Mouse (Mus musculus): Measurements from ENCODE around the gene Mapt. TPM values are rescaled to one million over a fixed set of nuclear protein-coding genes. Genes with fewer than 3 reads are reported as not detected.
A peak's percentile ranks its signal among the peaks of the same experiment; 100 is the strongest.
"Not testable (repeated sequence)": the region's sequence is repeated elsewhere in the genome, so short reads cannot be mapped to it uniquely, and the experiment has no call there.

Gene Mapt
- polyA plus RNA-seq, 1 experiment from 2014 or later: 0.90 TPM

DNA sequence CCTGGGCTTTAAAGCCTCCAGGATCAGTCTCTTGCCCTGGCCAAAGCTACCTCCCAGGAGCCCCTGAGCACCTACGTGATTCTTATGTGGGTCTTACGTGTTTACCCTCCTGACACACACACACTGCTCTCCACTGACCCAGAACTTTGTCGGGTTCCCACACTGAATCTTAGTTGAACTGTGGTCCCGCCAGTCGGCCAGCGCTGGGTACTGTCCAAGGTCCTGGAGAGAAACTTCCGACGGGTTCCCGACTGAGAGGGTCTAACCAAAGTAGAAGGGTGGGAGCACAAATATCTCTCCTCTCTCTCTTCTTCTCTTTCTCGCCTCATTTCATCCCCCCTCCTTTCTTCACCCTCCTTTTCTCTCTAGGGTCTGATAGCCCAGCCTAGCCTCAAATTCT, 33.3 kb upstream of the Mapt start:
- Histone ChIP-seq H3K36me3 (ENCODE audit: control insufficient read depth, insufficient read depth, low read length) (no peaks in the 10 kb centered on the region), H3K27me3 (replicated peaks; ENCODE audit: control insufficient read depth, insufficient read depth, low read length) (peaks cover 11% of the 10 kb centered on the region), H3K9me3 (ENCODE audit: control insufficient read depth, low read length) (no peaks in the 10 kb centered on the region), H3K4me1 (replicated peaks; ENCODE audit: control insufficient read depth, insufficient read depth, low read length) (no peaks in the 10 kb centered on the region), H3K4me3 (ENCODE audit: low read depth, low read length) (no peak overlapping the region), H3K9ac (ENCODE audit: low read depth, low read length) (no peak overlapping the region), H3K4me2 (no peak overlapping the region), H3K27ac (ENCODE audit: low read depth, low read length) (no peak overlapping the region)
- DNase-seq (ENCODE audit: low spot score): peak; percentile 58
- no peak for ATAC-seq (replicated peaks; ENCODE audit: low FRiP score)
- WGBS: 6% methylated on average over 10 of the region's 10 CpGs

DNA sequence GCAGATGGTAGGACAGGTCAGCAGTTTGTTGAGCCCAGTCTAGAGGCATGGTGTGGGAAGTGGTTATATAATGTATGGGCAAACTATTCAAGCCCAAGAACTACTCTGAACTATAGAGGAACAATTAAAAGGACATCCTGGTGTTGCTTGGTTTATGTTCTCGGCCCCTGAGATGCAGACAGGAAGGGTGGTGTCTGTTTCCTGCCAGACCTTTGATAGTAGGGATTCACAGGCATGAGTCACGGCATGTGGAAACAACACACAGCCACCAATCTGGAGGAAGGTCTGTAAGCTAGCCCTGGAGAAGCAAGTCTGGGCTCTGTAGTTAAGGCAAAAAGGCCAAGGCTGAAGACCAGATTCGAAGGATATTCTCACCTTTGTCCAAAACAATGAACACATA, 27.9 kb upstream of the Mapt start:
- H3K9ac ChIP-seq (ENCODE audit: low read depth, low read length): no peak overlapping the region
- ATAC-seq (replicated peaks; ENCODE audit: low FRiP score): no peak
- no peaks in the 10 kb centered on the region for H3K4me1 ChIP-seq (replicated peaks; ENCODE audit: control insufficient read depth, insufficient read depth, low read length)
- H3K27me3 ChIP-seq (replicated peaks; ENCODE audit: control insufficient read depth, insufficient read depth, low read length): peaks cover 2% of the 10 kb centered on the region
- no peak overlapping the region for H3K27ac ChIP-seq (ENCODE audit: low read depth, low read length)
- WGBS: 51% methylated on average over 3 of the region's 3 CpGs
- H3K36me3 ChIP-seq (ENCODE audit: control insufficient read depth, insufficient read depth, low read length): no peaks in the 10 kb centered on the region
- no peak for DNase-seq (ENCODE audit: low spot score)
- no peak overlapping the region for H3K4me3 ChIP-seq (ENCODE audit: low read depth, low read length)
- H3K9me3 ChIP-seq (ENCODE audit: control insufficient read depth, low read length): no peaks in the 10 kb centered on the region
- no peak overlapping the region for H3K4me2 ChIP-seq

DNA sequence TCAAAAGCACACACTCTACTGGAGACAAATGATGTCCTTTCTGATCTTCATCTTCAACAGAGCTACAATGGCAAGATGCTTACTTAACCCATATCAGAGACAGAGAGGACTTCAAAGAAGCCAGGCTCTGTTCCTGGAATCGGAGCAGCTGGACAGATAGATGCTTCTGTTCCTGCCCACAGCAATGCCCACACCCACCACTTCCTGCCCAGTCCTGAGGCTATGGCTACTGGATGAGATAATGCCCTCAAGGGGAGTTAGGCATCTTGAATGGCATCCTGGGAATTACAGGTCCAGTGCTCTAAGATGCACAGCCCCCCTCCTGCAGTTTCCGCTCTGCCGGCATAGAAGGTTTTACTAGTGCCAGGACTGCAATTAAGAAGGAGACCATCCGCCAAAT, 24.6 kb upstream of the Mapt start:
- no peaks in the 10 kb centered on the region for H3K36me3 ChIP-seq (ENCODE audit: control insufficient read depth, insufficient read depth, low read length)
- H3K27me3 ChIP-seq (replicated peaks; ENCODE audit: control insufficient read depth, insufficient read depth, low read length): no peaks in the 10 kb centered on the region
- no peak overlapping the region for H3K4me3 ChIP-seq (ENCODE audit: low read depth, low read length)
- ATAC-seq (replicated peaks; ENCODE audit: low FRiP score): no peak
- 73% methylated on average over 4 of the region's 4 CpGs for WGBS
- no peak for DNase-seq (ENCODE audit: low spot score)
- H3K9ac ChIP-seq (ENCODE audit: low read depth, low read length): no peak overlapping the region
- no peak overlapping the region for H3K4me2 ChIP-seq
- no peaks in the 10 kb centered on the region for H3K9me3 ChIP-seq (ENCODE audit: control insufficient read depth, low read length)
- no peaks in the 10 kb centered on the region for H3K4me1 ChIP-seq (replicated peaks; ENCODE audit: control insufficient read depth, insufficient read depth, low read length)
- no peak overlapping the region for H3K27ac ChIP-seq (ENCODE audit: low read depth, low read length)

DNA sequence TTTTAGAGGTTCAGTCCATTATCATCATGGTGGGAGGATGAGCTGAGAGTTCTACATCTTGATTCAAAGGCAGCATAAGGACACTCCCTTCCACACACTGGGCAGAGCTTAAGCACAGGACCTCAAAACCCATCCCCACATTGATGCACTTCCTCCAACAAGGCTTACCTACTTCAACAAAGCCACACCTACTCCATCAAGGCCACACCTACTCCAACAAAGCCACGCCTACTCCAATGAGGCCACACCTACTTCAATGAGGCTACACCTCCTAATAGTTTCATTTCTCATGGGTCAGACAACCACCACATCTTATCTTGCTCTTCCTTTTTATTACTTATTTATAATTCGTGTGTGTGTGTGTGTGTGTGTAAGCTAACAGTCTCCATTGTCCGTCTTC, 22.1 kb upstream of the Mapt start:
- Histone ChIP-seq H3K27me3 (replicated peaks; ENCODE audit: control insufficient read depth, insufficient read depth, low read length) (no peaks in the 10 kb centered on the region), H3K4me1 (replicated peaks; ENCODE audit: control insufficient read depth, insufficient read depth, low read length) (no peaks in the 10 kb centered on the region), H3K27ac (ENCODE audit: low read depth, low read length) (no peak overlapping the region), H3K9me3 (ENCODE audit: control insufficient read depth, low read length) (no peaks in the 10 kb centered on the region), H3K4me3 (ENCODE audit: low read depth, low read length) (no peak overlapping the region), H3K36me3 (ENCODE audit: control insufficient read depth, insufficient read depth, low read length) (no peaks in the 10 kb centered on the region), H3K9ac (ENCODE audit: low read depth, low read length) (no peak overlapping the region), H3K4me2 (no peak overlapping the region)
- no peak for ATAC-seq (replicated peaks; ENCODE audit: low FRiP score)
- 65% methylated on average over 3 of the region's 3 CpGs for WGBS
- no peak for DNase-seq (ENCODE audit: low spot score)

DNA sequence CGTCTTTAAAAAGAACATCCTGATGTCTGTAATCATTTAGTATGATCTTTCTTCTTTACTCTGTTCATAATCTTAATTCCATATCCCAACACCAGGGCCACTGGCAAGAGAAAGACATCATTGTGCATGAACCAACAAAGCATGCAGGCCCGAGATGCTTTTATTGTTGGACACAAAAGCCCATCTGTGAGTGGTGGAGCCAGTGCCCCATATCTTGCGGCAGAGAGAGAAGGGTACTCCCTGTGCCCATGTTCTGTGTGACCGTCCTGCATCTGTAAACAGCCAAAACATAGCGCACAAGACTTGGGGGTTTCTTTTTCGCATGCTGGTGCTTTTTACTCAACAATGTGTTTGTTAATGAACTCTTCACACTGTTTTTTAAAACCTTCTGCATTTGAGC, 19.9 kb upstream of the Mapt start:
- DNase-seq (ENCODE audit: low spot score) (no peak), ATAC-seq (replicated peaks; ENCODE audit: low FRiP score) (no peak)
- no peaks in the 10 kb centered on the region for H3K4me1 ChIP-seq (replicated peaks; ENCODE audit: control insufficient read depth, insufficient read depth, low read length)
- no peaks in the 10 kb centered on the region for H3K36me3 ChIP-seq (ENCODE audit: control insufficient read depth, insufficient read depth, low read length)
- no peak overlapping the region for H3K27ac ChIP-seq (ENCODE audit: low read depth, low read length)
- H3K4me3 ChIP-seq (ENCODE audit: low read depth, low read length): no peak overlapping the region
- no peak overlapping the region for H3K9ac ChIP-seq (ENCODE audit: low read depth, low read length)
- no peak overlapping the region for H3K4me2 ChIP-seq
- WGBS: 79% methylated on average over 6 of the region's 6 CpGs
- H3K27me3 ChIP-seq (replicated peaks; ENCODE audit: control insufficient read depth, insufficient read depth, low read length): no peaks in the 10 kb centered on the region
- no peaks in the 10 kb centered on the region for H3K9me3 ChIP-seq (ENCODE audit: control insufficient read depth, low read length)

DNA sequence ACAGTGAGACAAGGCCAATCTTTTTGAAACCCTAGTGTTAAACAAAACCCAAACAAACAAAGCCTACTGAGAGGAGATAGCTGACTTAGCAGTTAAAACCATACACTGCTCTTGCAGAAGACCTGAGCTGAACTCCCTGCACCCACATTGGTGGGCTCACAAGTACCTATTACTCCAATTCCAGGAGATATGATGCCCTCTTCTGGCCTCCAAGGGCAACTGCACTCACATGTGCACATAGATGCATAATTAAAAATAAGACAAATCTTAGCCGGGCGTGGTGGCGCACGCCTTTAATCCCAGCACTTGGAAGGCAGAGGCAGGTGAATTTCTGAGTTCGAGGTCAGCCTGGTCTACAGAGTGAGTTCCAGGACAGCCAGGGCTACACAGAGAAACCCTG, 17.1 kb upstream of the Mapt start:
- not testable (repeated sequence) for H3K36me3 ChIP-seq (ENCODE audit: control insufficient read depth, insufficient read depth, low read length); H3K9ac ChIP-seq (ENCODE audit: low read depth, low read length); H3K27ac ChIP-seq (ENCODE audit: low read depth, low read length); H3K4me2 ChIP-seq; ATAC-seq (replicated peaks; ENCODE audit: low FRiP score); H3K27me3 ChIP-seq (replicated peaks; ENCODE audit: control insufficient read depth, insufficient read depth, low read length); DNase-seq (ENCODE audit: low spot score); H3K4me3 ChIP-seq (ENCODE audit: low read depth, low read length); H3K9me3 ChIP-seq (ENCODE audit: control insufficient read depth, low read length); H3K4me1 ChIP-seq (replicated peaks; ENCODE audit: control insufficient read depth, insufficient read depth, low read length)
- 94% methylated on average over 5 of the region's 5 CpGs for WGBS

DNA sequence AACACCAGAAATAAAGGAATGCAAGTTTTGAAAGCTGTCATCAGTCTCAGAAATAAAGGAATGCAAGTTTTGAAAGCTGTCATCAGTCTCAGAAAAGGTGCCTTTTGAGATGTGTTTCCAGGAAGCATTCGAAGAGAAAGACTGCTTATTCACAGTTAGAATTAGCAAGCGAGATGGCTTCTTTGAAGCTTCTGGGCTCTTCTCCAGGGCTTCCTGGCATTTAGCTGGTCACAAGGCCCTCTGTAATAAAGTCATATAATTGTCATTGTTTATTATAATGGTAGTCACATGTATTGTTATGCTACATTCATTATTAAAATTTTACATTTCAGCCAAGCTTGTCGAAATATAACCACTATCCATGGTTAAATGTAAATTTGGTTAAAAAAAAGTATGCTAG, 13.1 kb upstream of the Mapt start:
- H3K4me1 ChIP-seq (replicated peaks; ENCODE audit: control insufficient read depth, insufficient read depth, low read length): no peaks in the 10 kb centered on the region
- 71% methylated on average over 3 of the region's 3 CpGs for WGBS
- no peak overlapping the region for H3K4me3 ChIP-seq (ENCODE audit: low read depth, low read length)
- ATAC-seq (replicated peaks; ENCODE audit: low FRiP score) (no peak), DNase-seq (ENCODE audit: low spot score) (no peak)
- H3K4me2 ChIP-seq: no peak overlapping the region
- no peak overlapping the region for H3K27ac ChIP-seq (ENCODE audit: low read depth, low read length)
- no peaks in the 10 kb centered on the region for H3K9me3 ChIP-seq (ENCODE audit: control insufficient read depth, low read length)
- no peak overlapping the region for H3K9ac ChIP-seq (ENCODE audit: low read depth, low read length)
- H3K36me3 ChIP-seq (ENCODE audit: control insufficient read depth, insufficient read depth, low read length): no peaks in the 10 kb centered on the region
- H3K27me3 ChIP-seq (replicated peaks; ENCODE audit: control insufficient read depth, insufficient read depth, low read length): no peaks in the 10 kb centered on the region

DNA sequence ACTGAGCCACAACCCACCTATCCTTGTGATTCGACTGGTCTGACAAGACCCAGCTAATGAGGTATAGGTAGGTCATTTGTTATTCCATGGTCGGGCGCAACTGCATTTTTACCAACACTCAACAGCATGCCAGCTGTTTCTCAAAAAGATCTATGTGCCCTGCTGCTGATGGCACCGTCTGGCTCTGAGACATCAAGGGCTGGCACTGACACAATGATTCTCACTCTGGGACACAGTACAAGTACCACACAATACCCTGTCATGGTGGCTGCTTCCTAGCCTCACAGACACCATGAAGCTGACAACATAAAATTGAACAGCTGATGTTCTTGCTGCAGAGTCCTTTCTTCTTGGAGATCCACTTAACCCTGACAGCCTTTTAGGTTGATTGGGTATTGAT, 10.9 kb upstream of the Mapt start:
- no peaks in the 10 kb centered on the region for H3K36me3 ChIP-seq (ENCODE audit: control insufficient read depth, insufficient read depth, low read length)
- no peaks in the 10 kb centered on the region for H3K9me3 ChIP-seq (ENCODE audit: control insufficient read depth, low read length)
- no peaks in the 10 kb centered on the region for H3K27me3 ChIP-seq (replicated peaks; ENCODE audit: control insufficient read depth, insufficient read depth, low read length)
- no peaks in the 10 kb centered on the region for H3K4me1 ChIP-seq (replicated peaks; ENCODE audit: control insufficient read depth, insufficient read depth, low read length)
- 69% methylated on average over 4 of the region's 4 CpGs for WGBS
- H3K27ac ChIP-seq (ENCODE audit: low read depth, low read length): no peak overlapping the region
- no peak overlapping the region for H3K4me2 ChIP-seq
- DNase-seq (ENCODE audit: low spot score) (no peak), ATAC-seq (replicated peaks; ENCODE audit: low FRiP score) (no peak)
- H3K9ac ChIP-seq (ENCODE audit: low read depth, low read length): no peak overlapping the region
- no peak overlapping the region for H3K4me3 ChIP-seq (ENCODE audit: low read depth, low read length)

DNA sequence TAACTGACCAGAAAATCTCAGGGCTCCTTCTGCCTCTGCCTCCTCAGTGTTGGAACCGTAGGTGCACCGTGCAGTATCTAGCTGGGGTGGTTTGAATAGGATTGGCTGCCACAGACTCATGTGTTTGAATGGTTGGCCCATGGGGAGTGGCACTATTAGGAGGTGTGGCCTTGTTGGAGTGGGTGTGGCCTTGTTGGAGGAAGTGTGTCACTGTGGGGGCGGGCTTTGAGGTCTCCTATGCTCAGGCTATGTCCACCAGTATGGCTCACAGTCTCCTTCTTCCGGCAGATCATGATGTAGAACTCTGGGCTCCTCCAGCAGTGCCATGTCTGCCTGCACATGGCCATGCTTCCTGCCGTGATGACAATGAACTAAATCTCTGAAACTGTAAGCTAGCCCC, 9.4 kb upstream of the Mapt start:
- 74% methylated on average over 5 of the region's 5 CpGs for WGBS
- H3K36me3 ChIP-seq (ENCODE audit: control insufficient read depth, insufficient read depth, low read length): no peaks in the 10 kb centered on the region
- no peak for ATAC-seq (replicated peaks; ENCODE audit: low FRiP score)

More for the DNA sequence above, 9.4 kb upstream of the Mapt start:
- no peak overlapping the region for H3K27ac ChIP-seq (ENCODE audit: low read depth, low read length)
- H3K4me3 ChIP-seq (ENCODE audit: low read depth, low read length): no peak overlapping the region
- H3K4me1 ChIP-seq (replicated peaks; ENCODE audit: control insufficient read depth, insufficient read depth, low read length): no peaks in the 10 kb centered on the region
- no peaks in the 10 kb centered on the region for H3K9me3 ChIP-seq (ENCODE audit: control insufficient read depth, low read length)
- no peak overlapping the region for H3K4me2 ChIP-seq
- H3K9ac ChIP-seq (ENCODE audit: low read depth, low read length): no peak overlapping the region
- H3K27me3 ChIP-seq (replicated peaks; ENCODE audit: control insufficient read depth, insufficient read depth, low read length): no peaks in the 10 kb centered on the region
- DNase-seq (ENCODE audit: low spot score): no peak

Measured in liver, embryonic 11.5 days (tissue).